Mouse (Mus musculus) forebrain, embryonic 14.5 days (tissue): ENCODE data around the gene Trim67. TPM values are rescaled to one million over a fixed set of nuclear protein-coding genes. Genes with fewer than 3 reads are reported as not detected.

Experiments
- ATAC-seq: fragments of 200-750 bp; cut with Nextera tagmentation; 2 replicates; pipeline ENCODE4 v1.8.0; 2017; ENCODE audit warnings: mild to moderate bottlenecking, moderate library complexity
- DNase-seq: peaks from one replicate; pipeline ENCODE4 v3.0.0-alpha.2; 2015; ENCODE audit warnings: low spot score
- H3K27ac ChIP-seq: fragments of 300-500 bp; sonication (generic); 2 replicates; pipeline ENCODE4 v1.5.1; 2014; ENCODE audit warnings: low read depth, mild to moderate bottlenecking, control low read depth, low read length, moderate library complexity
- H3K27me3 ChIP-seq: fragments of 300-500 bp; sonication (generic); replicated peaks from 2 replicates; pipeline ENCODE4 v1.6.1; 2014; ENCODE audit warnings: low read length, control low read depth, mixed read lengths; ENCODE audit not compliant: control insufficient read depth, insufficient read depth
- H3K36me3 ChIP-seq: fragments of 300-500 bp; sonication (generic); 2 replicates; pipeline ENCODE4 v1.6.1; 2014; ENCODE audit warnings: low read length, control low read depth; ENCODE audit not compliant: control insufficient read depth, insufficient read depth
- H3K4me1 ChIP-seq: fragments of 300-500 bp; sonication (generic); 2 replicates; pipeline ENCODE4 v1.6.1; 2014; ENCODE audit warnings: antibody characterized with exemption, low read length, control low read depth; ENCODE audit not compliant: control insufficient read depth, insufficient read depth
- H3K4me2 ChIP-seq: fragments of 300-500 bp; sonication (generic); 2 replicates; pipeline ENCODE4 v1.6.1; 2014; ENCODE audit warnings: mild to moderate bottlenecking, control low read depth, low read length
- H3K4me3 ChIP-seq: fragments of 300-500 bp; sonication (generic); 2 replicates; pipeline ENCODE4 v1.5.1; 2014; ENCODE audit warnings: low read depth, low read length, control low read depth
- H3K9ac ChIP-seq: fragments of 300-500 bp; sonication (generic); 2 replicates; pipeline ENCODE4 v1.6.1; 2014; ENCODE audit warnings: mild to moderate bottlenecking, low read length, control low read depth, moderate library complexity
- H3K9me3 ChIP-seq: fragments of 300-500 bp; sonication (generic); replicated peaks from 2 replicates; pipeline ENCODE4 v1.6.1; 2016; ENCODE audit warnings: low read length, control low read depth, mixed read lengths; ENCODE audit not compliant: control insufficient read depth
- WGBS: fragments of 180-500 bp; shearing (Covaris S2); extraction: QIAGEN DNeasy Blood & Tissue Kit; methylation state at CpG from one replicate; pipeline ENCODE4 v1.1.7; 2014; 5-methylcytosine and 5-hydroxymethylcytosine counted together
- polyA plus RNA-seq: library from polyadenylated mRNA; unstranded; fragments of >200 nt; fragmentation: Nextera tagmentation; extraction: Ambion mirVana; gene quantifications from 2 replicates; pipeline ENCODE4 v1.2.1, GENCODE M21; 2014

Gene Trim67
- polyA plus RNA-seq, 1 experiment from 2014 or later, result 16.5 TPM

- H3K4me3 ChIP-seq, result no peak overlapping the region
- ATAC-seq, result no peak
- peaks cover 7% of the 10 kb centered on the region; the same call in 1 of the 2 replicates for H3K36me3 ChIP-seq
- H3K9ac ChIP-seq, result no peak overlapping the region
- H3K4me1 ChIP-seq, result no peaks in the 10 kb centered on the region
- 83% methylated on average over 6 of the region's 6 CpGs for WGBS
- H3K9me3 ChIP-seq, result no peaks in the 10 kb centered on the region
- H3K4me2 ChIP-seq, result no peak overlapping the region
- no peak overlapping the region for H3K27ac ChIP-seq
- H3K27me3 ChIP-seq, result no peaks in the 10 kb centered on the region
- DNase-seq, result no peak
Observed at GRCm38 (mm10) chr8:124831941-124832340, 39.0 kb downstream of the Trim67 start.

- no peak overlapping the region for H3K9ac ChIP-seq
- H3K4me1 ChIP-seq, result no peaks in the 10 kb centered on the region
- H3K4me3 ChIP-seq, result no peak overlapping the region
- WGBS, result 49% methylated on average over 15 of the region's 15 CpGs
- DNase-seq, result no peak
- peaks cover 11% of the 10 kb centered on the region for H3K36me3 ChIP-seq
- H3K27me3 ChIP-seq, result no peaks in the 10 kb centered on the region
- ATAC-seq, result no peak
- H3K9me3 ChIP-seq, result no peaks in the 10 kb centered on the region
- no peak overlapping the region for H3K4me2 ChIP-seq
- H3K27ac ChIP-seq, result no peak overlapping the region
Observed at GRCm38 (mm10) chr8:124833430-124834205, 40.7 kb downstream of the Trim67 start.

- H3K4me1 ChIP-seq, result no peaks in the 10 kb centered on the region
- H3K9me3 ChIP-seq, result no peaks in the 10 kb centered on the region
- no peak overlapping the region for H3K4me2 ChIP-seq
- H3K4me3 ChIP-seq, result no peak overlapping the region
- H3K36me3 ChIP-seq, result peaks cover 30% of the 10 kb centered on the region
- ATAC-seq (no peak), DNase-seq (no peak)
- no peaks in the 10 kb centered on the region for H3K27me3 ChIP-seq
- no peak overlapping the region for H3K27ac ChIP-seq
- no peak overlapping the region for H3K9ac ChIP-seq
Observed at GRCm38 (mm10) chr8:124835848-124836247, 43.0 kb downstream of the Trim67 start.

- ATAC-seq, result no peak
- Histone ChIP-seq H3K36me3 (peaks cover 34% of the 10 kb centered on the region), H3K9me3 (no peaks in the 10 kb centered on the region), H3K4me1 (no peaks in the 10 kb centered on the region), H3K27me3 (no peaks in the 10 kb centered on the region), H3K4me2 (no peak overlapping the region), H3K4me3 (no peak overlapping the region), H3K27ac (no peak overlapping the region), H3K9ac (no peak overlapping the region)
- 84% methylated on average over 7 of the region's 7 CpGs for WGBS
- DNase-seq, result no peak
Observed at GRCm38 (mm10) chr8:124836273-124836672, 43.4 kb downstream of the Trim67 start.

GRCm38 (mm10) chr8:124836907-124837306 lies 44.0 kb downstream of the Trim67 start:
- WGBS, result 89% methylated on average over 2 of the region's 2 CpGs
- Histone ChIP-seq H3K4me1 (no peaks in the 10 kb centered on the region), H3K27ac (no peak overlapping the region), H3K9ac (no peak overlapping the region), H3K4me3 (no peak overlapping the region), H3K27me3 (no peaks in the 10 kb centered on the region), H3K36me3 (peaks cover 41% of the 10 kb centered on the region), H3K4me2 (no peak overlapping the region), H3K9me3 (no peaks in the 10 kb centered on the region)
- DNase-seq (no peak), ATAC-seq (no peak)

- no peaks in the 10 kb centered on the region for H3K9me3 ChIP-seq
- 86% methylated on average over 2 of the region's 2 CpGs for WGBS
- H3K4me2 ChIP-seq, result no peak overlapping the region
- no peak for DNase-seq
- peaks cover 44% of the 10 kb centered on the region for H3K36me3 ChIP-seq
- no peak for ATAC-seq
- H3K4me3 ChIP-seq, result no peak overlapping the region
- H3K27ac ChIP-seq, result no peak overlapping the region
- no peak overlapping the region for H3K9ac ChIP-seq
- no peaks in the 10 kb centered on the region for H3K4me1 ChIP-seq
- no peaks in the 10 kb centered on the region for H3K27me3 ChIP-seq
Observed at GRCm38 (mm10) chr8:124837956-124838355, 45.1 kb downstream of the Trim67 start.

GRCm38 (mm10) chr8:124839371-124839770 lies 46.5 kb downstream of the Trim67 start:
- no peak overlapping the region for H3K9ac ChIP-seq
- WGBS, result 92% methylated on average over 10 of the region's 10 CpGs
- H3K9me3 ChIP-seq, result no peaks in the 10 kb centered on the region
- H3K36me3 ChIP-seq, result peaks cover 50% of the 10 kb centered on the region
- no peak overlapping the region for H3K27ac ChIP-seq
- no peak for DNase-seq
- no peak for ATAC-seq
- H3K4me2 ChIP-seq, result no peak overlapping the region
- H3K4me3 ChIP-seq, result no peak overlapping the region
- H3K27me3 ChIP-seq, result no peaks in the 10 kb centered on the region
- no peaks in the 10 kb centered on the region for H3K4me1 ChIP-seq

- Histone ChIP-seq H3K36me3 (peaks cover 59% of the 10 kb centered on the region), H3K27ac (no peak overlapping the region), H3K4me3 (no peak overlapping the region), H3K4me1 (no peaks in the 10 kb centered on the region), H3K9ac (no peak overlapping the region), H3K27me3 (no peaks in the 10 kb centered on the region), H3K9me3 (no peaks in the 10 kb centered on the region), H3K4me2 (no peak overlapping the region)
- DNase-seq (no peak), ATAC-seq (no peak)
- WGBS, result 95% methylated on average over 7 of the region's 7 CpGs
Observed at GRCm38 (mm10) chr8:124840900-124841299, 48.0 kb downstream of the Trim67 start.

GRCm38 (mm10) chr8:124841775-124842174 lies 48.9 kb downstream of the Trim67 start:
- Histone ChIP-seq H3K4me2 (no peak overlapping the region), H3K36me3 (peaks cover 59% of the 10 kb centered on the region), H3K4me1 (no peaks in the 10 kb centered on the region), H3K27me3 (no peaks in the 10 kb centered on the region), H3K4me3 (no peak overlapping the region), H3K27ac (no peak overlapping the region), H3K9me3 (no peaks in the 10 kb centered on the region), H3K9ac (no peak overlapping the region)
- DNase-seq (no peak), ATAC-seq (no peak)
- WGBS, result 90% methylated on average over 10 of the region's 10 CpGs
